Mouse (Mus musculus): Measurements from ENCODE around the gene Gm4969.
"Not testable (repeated sequence)": the region's sequence is repeated elsewhere in the genome, so short reads cannot be mapped to it uniquely, and the experiment has no call there.

Gene Gm4969

DNA sequence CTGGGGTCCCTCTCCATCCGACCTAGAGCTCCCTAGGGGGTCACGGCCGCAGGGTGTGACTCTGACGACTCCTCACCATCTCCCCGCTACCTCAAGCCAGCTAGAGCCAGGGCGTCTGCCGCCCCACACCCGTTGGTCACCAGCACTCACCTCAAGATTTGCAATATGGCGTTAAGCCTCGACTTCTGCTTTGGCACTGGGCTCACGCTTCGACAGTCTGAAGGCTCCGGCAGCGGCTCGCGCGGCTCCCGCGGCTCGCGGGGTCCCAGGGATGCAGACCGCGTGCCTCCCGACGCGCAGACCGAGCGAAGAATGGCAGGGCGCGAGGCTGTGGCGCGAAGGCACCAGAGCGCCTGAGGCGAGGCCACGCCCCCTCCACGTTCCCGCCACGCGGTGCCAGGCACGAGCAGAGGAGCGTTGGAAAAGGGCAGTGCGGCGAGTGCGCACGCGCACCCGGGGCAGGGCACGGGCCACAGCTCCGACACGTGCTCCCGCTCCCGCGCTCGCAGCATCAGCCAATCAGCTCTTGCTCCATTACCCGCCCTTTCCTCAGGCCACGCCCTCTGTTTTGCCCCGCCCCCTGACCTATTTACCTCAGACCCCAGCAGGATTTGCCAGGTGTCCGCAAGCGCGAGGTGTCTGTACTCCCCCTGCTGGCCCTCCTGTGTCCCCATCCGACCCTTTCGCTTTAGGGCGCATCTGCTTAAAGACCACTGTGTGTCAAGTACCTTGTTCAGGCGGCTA is at the start of gene Gm4969:
Gene Gm4969, minus strand, starts transcription at position 341 of the 744 bp plus-strand sequence.
- peak; percentile 79 for DNase-seq

DNA sequence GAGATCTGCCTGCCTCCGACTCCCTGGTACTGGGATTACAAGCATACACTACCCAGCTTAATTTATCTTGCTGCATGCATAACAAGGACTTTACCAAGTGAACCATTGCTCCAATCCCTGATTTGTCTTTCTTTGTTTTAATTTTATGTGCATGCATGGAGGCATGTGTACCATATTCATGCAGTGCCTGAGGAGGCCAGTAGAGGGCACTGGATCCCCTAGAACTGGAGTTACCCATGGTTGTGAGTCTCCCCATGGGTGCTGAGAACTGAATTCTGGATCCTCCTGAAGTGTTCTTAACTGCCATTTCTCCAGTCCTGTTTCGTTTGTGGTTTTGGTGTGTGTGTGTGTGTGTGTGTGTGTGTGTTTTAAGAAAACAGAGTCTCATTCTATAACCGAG is 48.8 kb upstream of the Gm4969 start:
- DNase-seq = no peak

- DNase-seq = no peak
These were observed 47.7 kb upstream of the Gm4969 start, which contains the start of gene Gipr for GRCm38 (mm10) chr7:19165656-19166423. Gene Gipr, minus strand, starts transcription at chr7:19166127.

DNA sequence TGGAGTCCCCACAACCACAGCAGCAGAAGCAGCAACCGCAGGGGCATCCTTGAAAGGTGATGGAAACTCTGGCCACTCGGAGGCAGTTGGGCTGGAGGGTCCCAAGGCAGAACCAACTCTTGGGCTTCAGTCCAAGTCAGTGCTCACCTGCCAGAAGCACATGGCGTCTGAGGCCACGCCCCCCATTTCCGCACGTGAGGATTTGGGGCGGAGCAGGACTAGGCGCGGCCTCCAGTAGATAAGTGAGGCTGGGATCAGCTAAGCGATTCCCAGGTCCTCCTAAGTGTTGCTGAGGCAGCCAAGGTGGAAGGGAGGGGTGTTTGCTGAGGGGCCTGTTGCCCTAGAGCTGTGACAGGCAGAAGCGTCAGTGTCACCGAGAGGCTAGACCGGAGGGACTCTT is 46.8 kb upstream of the Gm4969 start:
- peak; percentile 68 for DNase-seq

DNA sequence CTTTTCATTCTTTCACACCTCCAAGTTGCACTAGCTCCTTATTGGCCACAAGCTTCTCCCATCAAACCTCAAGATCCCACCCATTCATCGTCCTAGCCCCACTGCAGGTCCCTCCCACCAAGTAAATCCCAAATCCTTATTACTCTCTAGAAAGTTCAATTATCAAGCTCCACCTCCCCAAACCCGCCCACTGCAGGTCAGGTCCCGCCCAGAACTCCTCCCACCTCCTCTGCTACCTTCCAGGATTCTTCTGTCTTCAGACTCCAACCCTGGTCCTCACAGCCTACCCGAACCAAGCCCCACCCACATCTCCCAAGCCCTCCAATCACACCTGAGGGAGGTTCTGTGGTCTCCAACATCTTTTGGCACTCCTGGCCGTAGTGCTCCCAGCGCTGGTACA is 46.0 kb upstream of the Gm4969 start:
- DNase-seq = no peak

DNA sequence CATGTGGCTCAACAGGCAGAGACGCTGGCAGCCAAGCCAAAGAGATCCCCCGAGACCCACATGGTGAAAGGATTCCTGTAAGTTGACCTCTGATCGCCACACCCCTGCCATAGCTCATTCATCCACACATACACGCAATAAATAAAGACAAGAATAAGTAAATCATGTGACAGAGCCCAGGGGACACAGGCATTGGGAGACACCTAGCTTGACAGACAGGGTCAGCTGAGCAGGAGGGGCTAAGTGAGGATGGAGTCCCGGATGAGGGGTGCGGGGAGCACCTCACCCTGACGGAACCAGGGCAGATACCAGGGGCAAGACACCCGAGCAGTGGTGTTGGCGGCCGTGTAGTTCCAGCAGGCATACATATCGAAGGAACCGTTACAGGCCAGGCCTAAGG is 45.6 kb upstream of the Gm4969 start:
- DNase-seq = no peak

DNA sequence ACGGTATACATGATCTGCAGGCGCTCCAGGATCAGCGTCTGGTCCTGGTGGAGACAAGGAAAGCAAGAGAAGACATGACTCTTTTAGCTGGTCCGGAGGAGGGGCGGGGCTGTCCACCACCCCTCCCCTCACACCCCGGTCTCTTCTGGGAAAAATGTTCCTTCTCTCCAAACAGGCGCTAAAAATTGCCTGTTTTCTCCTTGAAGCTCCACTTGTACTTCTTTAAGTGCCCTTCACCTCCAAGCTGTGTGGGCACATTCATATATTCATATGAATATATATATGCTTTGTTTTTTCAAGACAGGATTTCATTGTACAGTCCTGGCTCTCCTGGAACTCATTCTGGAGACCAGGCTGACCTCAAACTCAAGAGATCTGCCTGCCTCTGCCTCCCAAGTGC is 44.8 kb upstream of the Gm4969 start:
- DNase-seq = no peak

GRCm38 (mm10) chr7:19160115-19160514 is 41.9 kb upstream of the Gm4969 start:
- peak; percentile 53 for DNase-seq

GRCm38 (mm10) chr7:19159411-19159810 is 41.2 kb upstream of the Gm4969 start:
- no peak for DNase-seq

- DNase-seq = no peak
These were observed 40.4 kb upstream of the Gm4969 start for GRCm38 (mm10) chr7:19158601-19159000.

DNA sequence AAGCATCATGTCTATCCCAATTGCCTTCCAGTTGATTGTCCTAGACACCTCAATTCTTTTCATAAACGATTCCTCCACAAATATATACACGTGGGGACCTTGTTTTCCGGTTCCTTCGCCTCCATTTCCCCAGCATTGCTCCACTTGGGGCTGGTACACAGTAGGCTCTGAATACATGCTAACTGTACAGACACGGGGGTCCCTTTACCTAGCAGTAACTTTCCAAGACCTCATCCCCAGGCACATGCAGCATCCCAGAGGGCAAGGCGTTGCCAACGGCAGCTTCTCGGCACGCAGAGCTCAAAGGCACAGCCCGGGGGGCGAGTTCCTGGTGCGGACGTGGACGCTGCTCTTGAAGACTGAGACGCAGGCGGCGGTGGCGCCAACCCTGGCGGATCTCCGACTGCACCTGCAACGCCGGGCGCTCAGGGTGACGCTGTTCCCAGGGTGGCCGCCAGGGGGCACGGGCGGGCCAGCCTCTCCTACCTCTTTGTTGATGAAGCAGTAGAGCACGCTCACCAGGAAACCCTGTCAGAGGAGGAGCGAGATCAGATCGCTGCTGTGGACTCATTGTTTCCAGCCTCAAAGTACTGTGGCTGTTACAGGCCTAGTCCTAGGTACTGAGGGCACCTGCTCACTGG is 39.1 kb upstream of the Gm4969 start:
- DNase-seq = peak; percentile 99

DNA sequence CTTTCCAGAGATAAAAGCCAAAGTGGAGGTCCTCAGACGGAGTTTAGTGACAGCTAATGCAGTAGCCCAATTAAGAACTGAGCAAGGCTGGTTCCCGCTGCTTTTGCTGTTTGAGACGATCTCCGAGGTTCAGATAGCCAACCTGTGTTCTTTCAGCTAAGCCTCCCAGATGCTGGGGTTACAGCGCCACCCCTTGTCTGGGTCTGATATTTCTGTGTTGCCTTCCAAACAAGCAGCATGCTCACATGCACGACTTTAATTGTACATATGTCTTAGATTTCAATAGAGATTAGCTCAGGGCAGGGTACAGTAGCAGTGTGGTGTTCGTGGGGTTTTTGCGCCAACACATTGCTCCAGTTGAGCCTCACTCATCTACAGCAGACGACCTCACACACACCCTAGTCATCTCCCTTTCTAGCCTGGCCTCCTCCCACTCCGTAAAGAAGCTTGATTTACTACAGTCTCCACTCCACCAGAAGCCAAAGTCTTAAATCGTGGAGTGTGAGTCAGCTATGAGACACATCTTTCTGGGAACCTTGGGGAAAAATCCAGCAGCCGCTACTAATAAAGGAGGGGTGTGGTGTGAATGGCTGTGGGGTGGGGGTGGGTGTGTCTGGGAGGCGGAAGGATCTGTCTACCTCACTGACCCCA is 37.8 kb upstream of the Gm4969 start:
- DNase-seq = peak; percentile 61

- no peak for DNase-seq
These were observed 36.6 kb upstream of the Gm4969 start for GRCm38 (mm10) chr7:19154796-19155195.

- not testable (repeated sequence) for DNase-seq
These were observed 33.0 kb upstream of the Gm4969 start for GRCm38 (mm10) chr7:19151121-19151520.

GRCm38 (mm10) chr7:19149626-19150025 is 31.5 kb upstream of the Gm4969 start, which contains the start of gene Snrpd2:
Gene Snrpd2, plus strand, starts transcription at chr7:19149722.
- DNase-seq = peak; percentile 99

- peak; percentile 97 for DNase-seq
These were observed 30.8 kb upstream of the Gm4969 start, which contains the start of gene Qpctl for GRCm38 (mm10) chr7:19148875-19149541. Gene Qpctl, minus strand, starts transcription at chr7:19149291.

GRCm38 (mm10) chr7:19148180-19148874 is 30.2 kb upstream of the Gm4969 start:
- no peak for DNase-seq

DNA sequence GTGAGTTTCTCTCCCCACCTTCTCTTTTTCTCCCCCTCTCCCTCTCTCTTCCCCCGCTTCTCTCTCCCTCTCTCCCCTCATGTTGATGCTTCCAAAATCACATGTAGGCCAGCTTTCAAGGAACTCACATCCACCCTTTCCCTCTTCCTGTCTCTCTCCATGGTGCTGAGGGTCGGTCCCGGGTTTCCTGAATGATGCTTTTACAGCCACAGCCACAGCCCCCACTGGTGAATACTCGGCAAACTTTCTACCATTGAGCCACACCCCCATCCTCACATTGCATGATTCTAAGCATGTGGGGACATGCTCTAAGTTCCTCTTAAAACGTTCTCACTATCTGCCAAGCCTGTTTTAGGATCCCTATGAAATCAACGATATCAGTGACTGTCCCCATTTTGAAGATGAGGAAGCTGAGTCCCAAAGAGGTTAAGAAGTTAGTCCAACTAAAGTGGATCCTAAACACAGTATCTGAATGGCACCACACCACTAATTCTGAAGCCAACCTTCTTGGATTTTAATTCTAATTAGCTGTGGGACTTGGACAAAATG is 29.4 kb upstream of the Gm4969 start:
- DNase-seq = no peak

GRCm38 (mm10) chr7:19146793-19147192 is 28.6 kb upstream of the Gm4969 start:
- no peak for DNase-seq

DNA sequence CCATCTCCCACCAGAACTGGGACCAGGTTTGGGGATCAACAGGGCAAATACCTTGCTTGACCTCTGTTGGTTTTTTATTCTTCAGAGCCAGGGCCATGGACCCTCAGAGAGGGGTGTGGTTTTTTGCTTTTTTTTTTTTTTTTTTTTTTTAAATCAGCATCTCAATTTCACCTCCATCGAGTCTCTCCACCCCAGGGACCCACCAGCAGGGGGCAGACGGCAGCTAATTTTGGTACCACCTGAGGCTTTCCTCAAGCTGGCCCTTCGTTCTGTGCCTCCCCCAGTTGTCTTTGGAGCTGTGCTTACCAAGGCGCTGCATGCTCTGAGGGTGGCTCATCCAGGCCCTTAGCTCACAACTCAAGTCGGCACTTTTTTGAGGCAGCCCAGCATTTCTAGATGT is 19.2 kb upstream of the Gm4969 start:
- DNase-seq = peak; percentile 88

DNA sequence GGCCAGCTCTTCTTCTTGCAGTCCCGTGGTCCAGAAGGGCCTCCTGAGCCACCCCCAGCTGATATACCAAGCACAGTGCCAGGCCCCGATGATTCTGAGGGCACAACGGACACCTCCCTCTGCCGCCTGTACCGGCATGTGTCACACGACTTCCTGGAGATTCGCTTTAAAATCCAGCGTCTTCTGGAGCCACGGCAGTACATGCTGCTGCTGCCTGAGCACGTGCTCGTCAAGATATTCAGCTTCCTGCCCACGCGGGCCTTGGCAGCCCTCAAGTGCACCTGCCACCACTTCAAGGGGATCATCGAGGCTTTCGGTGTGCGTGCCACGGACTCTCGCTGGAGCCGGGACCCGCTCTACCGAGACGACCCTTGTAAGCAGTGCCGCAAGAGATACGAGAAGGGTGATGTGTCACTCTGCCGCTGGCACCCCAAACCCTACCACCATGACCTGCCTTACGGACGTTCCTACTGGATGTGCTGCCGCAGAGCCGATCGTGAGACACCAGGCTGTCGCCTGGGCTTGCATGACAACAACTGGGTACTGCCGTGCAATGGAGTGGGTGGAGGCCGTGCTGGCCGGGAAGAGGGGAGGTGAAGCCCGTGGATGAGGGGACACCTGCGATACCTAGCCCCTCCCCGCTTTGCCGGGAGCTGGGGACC is 18.6 kb upstream of the Gm4969 start:
- peak; percentile 41 for DNase-seq
